Mouse (Mus musculus) inflammation-experienced regulatory T-cells, adult 6 months (primary cell): ENCODE results near the gene Tmeff1. TPM values are rescaled to one million over a fixed set of nuclear protein-coding genes. Genes with fewer than 3 reads are reported as not detected.

ENCODE experiments used
- ATAC-seq: one replicate; pipeline ENCODE4 v1.8.0; 2017
- polyA plus RNA-seq, 3 experiments: library from polyadenylated mRNA; unstranded; fragments of 100-300 nt; shearing (Covaris generic); gene quantifications; one replicate each; pipeline ENCODE4 v1.2.1; 2017

The Tmeff1 gene
- polyA plus RNA-seq, 3 experiments from 2014 or later, result not detected

- no peak for ATAC-seq
Observed at GRCm38 (mm10) chr4:48576361-48576760, 8.6 kb upstream of the Tmeff1 start.

GRCm38 (mm10) chr4:48577831-48578230 is 7.1 kb upstream of the Tmeff1 start:
- no peak for ATAC-seq

- no peak for ATAC-seq
Observed at GRCm38 (mm10) chr4:48578399-48578798, 6.6 kb upstream of the Tmeff1 start.

- no peak for ATAC-seq
Observed at GRCm38 (mm10) chr4:48579475-48580110, 5.4 kb upstream of the Tmeff1 start.

GRCm38 (mm10) chr4:48581201-48581600 is 3.8 kb upstream of the Tmeff1 start:
- ATAC-seq, result no peak

- ATAC-seq, result no peak
Observed at GRCm38 (mm10) chr4:48581993-48582392, 3.0 kb upstream of the Tmeff1 start.

GRCm38 (mm10) chr4:48582941-48583340 is 2.0 kb upstream of the Tmeff1 start:
- no peak for ATAC-seq

- ATAC-seq, result no peak
Observed at GRCm38 (mm10) chr4:48585241-48586098, 496 bp downstream of the Tmeff1 start.

- no peak for ATAC-seq
Observed at GRCm38 (mm10) chr4:48586099-48586821, 1.3 kb downstream of the Tmeff1 start.

- ATAC-seq, result no peak
Observed at GRCm38 (mm10) chr4:48587526-48587925, 2.6 kb downstream of the Tmeff1 start.

- ATAC-seq, result no peak
Observed at GRCm38 (mm10) chr4:48588576-48588975, 3.6 kb downstream of the Tmeff1 start.

- ATAC-seq, result no peak
Observed at GRCm38 (mm10) chr4:48590862-48591261, 5.9 kb downstream of the Tmeff1 start.

- ATAC-seq, result no peak
Observed at GRCm38 (mm10) chr4:48591390-48591789, 6.4 kb downstream of the Tmeff1 start.

- ATAC-seq, result no peak
Observed at GRCm38 (mm10) chr4:48592328-48592727, 7.4 kb downstream of the Tmeff1 start.

- ATAC-seq, result no peak
Observed at GRCm38 (mm10) chr4:48592844-48593243, 7.9 kb downstream of the Tmeff1 start.

- no peak for ATAC-seq
Observed at GRCm38 (mm10) chr4:48596111-48596510, 11.1 kb downstream of the Tmeff1 start.

GRCm38 (mm10) chr4:48605650-48606049 is 20.7 kb downstream of the Tmeff1 start:
- no peak for ATAC-seq

GRCm38 (mm10) chr4:48609485-48609884 is 24.5 kb downstream of the Tmeff1 start:
- no peak for ATAC-seq

GRCm38 (mm10) chr4:48610251-48610650 is 25.3 kb downstream of the Tmeff1 start:
- no peak for ATAC-seq

- ATAC-seq, result no peak
Observed at GRCm38 (mm10) chr4:48615483-48615882, 30.5 kb downstream of the Tmeff1 start.

- no peak for ATAC-seq
Observed at GRCm38 (mm10) chr4:48617201-48617600, 32.2 kb downstream of the Tmeff1 start.

- ATAC-seq, result no peak
Observed at GRCm38 (mm10) chr4:48620121-48620520, 35.1 kb downstream of the Tmeff1 start.

GRCm38 (mm10) chr4:48622246-48622645 is 37.3 kb downstream of the Tmeff1 start:
- ATAC-seq, result no peak
